Mouse (Mus musculus): ENCODE data around the gene Pacrg.

The Pacrg gene

DNA sequence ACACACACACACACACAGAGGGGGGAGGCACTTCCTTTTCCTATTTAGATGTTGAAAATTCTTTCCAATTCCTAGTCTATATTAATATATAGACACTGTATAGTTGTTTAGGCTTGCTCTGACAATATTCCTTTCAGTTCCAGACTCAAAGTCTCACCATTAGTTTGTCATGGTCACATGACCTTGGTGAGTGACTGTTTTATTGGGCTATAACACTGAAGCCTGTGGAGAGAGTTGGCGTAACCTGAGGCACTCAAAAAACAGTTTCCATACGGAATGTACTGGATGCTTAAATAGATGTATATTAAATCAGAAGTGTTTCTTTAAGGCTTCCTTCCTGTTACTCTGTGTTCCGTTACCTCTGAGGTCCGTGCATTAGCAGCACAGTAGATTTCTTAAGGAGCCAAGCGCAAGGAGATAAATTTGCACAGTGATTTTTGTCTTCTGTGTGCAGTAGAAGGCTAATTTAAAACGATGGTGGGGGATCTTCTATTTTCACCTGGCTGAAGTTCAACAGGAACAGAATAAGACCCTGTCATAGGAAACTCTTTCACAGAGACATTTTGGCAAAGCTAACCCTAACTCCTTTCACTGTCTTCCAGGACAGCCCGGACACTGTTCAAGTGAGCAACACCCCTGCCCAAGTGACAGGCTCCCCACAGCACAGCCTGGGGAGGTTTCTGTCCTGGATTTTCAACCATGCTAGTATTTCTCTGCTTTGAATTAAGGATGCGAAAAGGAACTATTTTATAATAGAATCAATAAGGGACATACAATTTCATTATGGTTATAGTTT lies 349.5 kb downstream of the Pacrg start:
- DNase-seq (ENCODE audit: low read depth): no peak

DNA sequence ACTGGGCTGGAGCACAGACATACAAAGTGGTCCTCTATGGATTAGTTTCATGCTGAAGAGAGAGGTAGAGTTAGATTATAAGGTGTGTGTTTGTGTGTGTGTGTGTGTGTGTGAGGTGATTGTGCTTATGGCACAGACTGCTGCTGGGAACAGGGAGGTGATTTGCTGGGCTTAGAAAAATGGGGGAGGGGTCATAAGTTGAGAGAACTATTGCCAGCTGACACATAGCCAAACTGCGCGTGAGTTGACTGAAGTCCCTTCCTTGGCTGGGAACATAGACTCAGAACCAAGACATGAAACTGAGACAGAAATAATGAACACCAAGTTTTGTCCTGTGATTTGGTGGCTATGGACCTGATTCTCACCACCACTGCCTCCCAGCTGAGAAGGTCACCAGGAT lies 351.2 kb downstream of the Pacrg start:
- no peak for DNase-seq (ENCODE audit: low read depth)

DNA sequence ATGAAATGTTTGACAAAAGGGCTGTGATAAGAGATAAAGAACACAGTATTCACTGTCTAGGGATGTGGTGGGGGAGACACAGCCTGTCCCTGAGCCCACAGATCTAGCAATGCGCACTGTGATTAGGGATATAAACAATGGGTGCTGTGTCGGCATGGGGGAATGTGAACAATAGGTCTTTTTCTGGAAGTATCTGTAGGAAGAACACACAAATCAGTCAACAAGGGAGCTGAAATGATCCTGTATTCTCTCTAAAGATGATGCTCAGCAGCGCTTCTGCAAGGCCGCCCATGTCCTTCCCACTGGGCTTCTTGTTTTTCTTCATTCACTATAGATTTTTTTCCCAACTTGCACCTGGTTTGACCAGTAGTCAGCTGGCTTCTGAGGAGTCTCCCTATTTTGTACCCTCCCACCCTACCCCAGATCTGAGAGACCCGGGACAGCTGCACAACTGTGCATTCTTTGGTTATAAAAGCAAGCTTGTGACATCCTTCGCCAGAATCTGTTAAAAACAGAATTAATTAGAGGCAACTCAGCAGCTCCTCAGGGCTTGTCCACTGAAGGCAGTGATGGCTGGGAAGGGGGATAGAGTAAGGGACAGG lies 356.1 kb downstream of the Pacrg start:
- no peak for DNase-seq (ENCODE audit: low read depth)

DNA sequence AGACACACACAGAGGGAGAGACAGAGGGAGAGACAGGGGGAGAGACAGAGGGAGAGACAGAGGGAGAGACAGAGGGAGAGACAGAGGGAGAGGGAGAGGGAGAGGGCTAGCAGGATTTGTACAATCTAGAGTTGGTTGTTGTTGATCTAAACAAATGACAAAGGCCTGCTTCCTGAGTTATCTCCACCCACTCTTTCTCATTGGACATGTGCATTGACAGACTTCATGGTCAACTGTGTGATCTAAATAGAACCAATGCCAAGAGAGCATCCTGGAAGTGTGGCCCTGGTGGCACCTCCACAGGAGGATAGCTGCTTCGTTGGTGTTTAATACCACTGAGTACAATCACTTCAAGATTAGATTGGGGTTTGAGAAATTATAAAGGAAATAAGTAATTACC lies 359.0 kb downstream of the Pacrg start:
- no peak for DNase-seq (ENCODE audit: low read depth)

DNA sequence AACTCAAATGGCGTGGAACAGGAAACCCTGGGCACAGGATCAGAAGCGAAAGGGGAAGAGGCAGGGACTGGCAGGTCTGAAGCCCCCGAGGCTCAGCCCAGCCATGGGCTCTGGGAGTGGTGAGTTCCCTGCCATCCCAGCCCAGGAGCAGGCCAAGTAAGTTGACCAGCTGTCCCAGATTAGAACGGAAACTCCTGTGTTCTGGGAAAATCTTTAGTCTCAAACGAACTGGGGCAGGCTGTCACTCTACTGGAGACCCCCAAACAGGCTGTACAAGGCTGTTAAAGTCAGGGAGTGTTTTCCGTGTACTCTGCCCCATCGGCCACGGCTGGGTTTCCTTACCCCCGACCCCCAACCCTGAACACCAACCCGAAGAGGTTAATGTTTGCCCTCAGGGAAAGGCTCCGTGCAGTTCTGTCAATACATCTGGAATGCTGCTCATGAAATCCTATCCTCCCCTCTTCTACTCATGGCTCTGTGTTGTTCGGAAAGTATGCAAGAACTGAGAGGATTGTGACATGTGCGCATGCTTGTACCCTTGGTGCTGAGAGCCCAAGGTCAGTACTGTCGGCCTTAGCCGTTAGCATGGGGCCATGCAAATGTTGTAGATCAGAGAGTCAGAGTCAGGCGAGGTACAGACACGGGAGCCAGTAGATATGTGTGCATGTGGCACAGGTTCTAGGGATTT lies 360.9 kb downstream of the Pacrg start:
- no peak for DNase-seq (ENCODE audit: low read depth)

DNA sequence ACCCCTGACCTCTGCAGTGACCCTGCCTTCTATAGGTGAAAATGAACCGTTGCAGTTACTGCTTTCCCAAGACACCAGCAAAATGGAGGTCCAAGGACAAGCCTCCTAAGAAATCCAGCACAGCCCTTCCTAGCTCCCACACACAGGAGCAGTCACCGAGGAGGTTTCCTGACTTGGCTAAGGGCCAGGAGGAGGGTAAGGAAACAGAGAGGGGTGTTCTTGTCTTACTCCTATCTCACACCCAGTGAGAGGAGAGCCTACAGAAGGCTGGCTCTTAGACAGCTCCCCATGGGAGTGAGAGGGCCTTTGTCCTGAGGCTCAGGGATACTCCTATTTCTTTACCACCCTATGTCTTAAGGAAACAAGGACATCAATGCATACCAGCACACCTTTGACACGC lies 361.7 kb downstream of the Pacrg start:
- DNase-seq (ENCODE audit: low read depth): no peak

DNA sequence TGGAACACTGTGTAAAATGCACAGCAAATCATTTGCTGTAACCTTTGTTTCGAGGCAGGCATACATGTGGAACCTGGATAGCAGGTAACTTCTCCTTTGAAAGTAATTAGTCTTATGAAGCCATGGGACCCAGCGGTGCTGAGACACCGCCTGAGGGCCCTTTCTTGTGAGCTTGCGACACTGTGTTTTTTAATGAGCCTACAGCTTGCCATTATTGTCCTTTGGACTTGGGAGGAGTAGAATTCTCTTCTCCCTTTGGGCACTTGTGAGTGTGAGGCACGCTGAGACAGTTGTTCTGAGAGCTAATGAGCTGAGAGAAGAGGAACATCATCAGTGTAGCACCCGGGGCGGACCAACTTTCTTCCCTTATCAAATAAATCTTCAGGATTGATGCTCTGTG lies 363.3 kb downstream of the Pacrg start:
- DNase-seq (ENCODE audit: low read depth): no peak

DNA sequence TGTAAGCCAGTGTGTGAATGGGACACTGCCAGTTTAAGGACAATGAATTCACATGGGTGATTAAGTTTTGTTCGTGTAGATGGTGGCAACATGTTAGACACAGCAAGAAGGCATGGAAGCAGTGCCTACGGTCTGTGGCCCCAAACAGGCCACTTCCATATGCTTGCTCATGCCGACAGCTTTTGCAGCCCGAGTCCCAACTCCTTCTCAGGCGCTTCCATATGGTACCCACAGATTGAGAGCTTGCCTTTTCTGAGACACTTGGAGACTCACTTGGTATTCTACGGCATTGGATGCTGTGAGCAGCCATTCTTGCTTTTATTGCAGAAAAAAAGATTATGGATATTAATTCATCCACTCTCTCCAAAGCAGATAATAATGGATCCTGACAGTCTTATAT lies 365.1 kb downstream of the Pacrg start:
- DNase-seq (ENCODE audit: low read depth): no peak

DNA sequence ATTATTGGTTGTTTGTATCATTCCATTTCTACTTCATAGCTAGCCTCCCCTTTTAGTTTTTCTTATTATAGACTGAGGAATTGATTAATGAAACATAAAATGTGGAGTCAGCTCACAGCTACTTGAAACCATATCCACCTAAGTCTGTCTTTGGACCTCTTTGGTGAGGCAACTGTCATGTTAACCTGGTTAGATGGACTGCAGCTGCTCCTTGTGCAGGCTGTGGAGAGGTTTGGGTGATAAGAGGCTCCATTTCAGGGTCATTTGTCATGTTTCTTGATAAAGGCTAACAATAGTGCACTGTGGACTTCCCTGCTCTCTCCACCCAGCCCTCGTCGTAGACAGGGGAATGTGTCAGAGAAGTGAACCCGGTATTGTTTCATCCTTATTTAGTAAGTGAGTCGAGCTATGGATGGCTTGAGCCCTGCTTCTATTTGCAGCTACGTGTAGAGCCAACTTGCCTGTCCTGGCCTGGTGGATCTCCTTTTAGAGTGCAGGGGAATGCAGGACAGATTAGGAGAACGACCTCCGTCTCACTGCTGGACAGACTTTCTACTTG lies 366.2 kb downstream of the Pacrg start:
- no peak for DNase-seq (ENCODE audit: low read depth)

DNA sequence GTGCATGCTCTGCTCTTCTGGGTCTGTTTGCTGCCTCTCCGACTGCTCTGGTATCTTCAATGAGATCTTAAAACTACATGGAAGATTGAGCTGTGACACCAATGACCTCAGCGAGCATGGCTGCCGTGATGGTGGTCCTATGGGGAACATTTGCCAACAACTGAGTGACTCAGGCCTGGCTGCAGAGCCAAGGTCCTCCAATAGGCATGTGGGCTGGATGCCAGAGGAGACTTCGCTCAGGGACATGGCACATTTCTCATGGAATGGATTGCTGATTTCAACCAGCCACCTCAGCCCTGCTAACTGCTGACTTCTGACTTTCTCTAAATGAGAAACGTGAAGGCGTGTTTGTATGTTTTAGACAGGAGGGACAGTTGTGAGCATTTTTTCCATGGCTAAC lies 366.9 kb downstream of the Pacrg start:
- no peak for DNase-seq (ENCODE audit: low read depth)

DNA sequence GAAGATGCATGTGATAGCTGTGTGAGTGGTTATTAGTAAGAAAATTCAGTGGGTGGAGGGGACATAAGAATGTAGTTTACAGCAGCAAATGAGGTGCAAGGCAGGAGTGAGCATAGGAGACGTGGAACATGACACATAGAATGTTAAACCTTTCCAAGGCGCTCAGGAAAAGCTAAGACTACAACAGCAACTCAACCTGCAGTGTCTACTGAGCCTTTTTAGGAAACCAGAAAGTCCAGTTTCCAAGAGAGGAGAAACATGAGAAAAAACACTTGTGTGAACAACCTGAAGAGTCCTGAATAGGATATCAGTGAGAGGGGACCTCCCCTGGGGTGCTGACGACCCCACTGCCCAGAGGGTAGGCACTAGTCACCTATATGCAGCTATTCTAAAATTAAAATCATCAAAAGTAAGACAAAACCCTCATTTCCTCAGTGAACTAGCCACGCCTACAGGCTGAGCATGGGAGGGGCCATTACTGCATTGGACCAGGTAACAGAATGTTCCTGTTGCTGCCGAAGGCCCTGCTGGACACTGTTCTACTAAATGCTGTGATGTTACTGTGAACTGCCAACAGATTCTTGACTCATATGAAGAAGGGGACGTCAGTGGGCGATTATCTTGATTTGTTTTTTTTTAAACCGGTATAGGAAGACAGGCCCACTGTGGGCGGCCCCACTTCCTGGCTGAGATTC lies 370.1 kb downstream of the Pacrg start:
- DNase-seq (ENCODE audit: low read depth): no peak

DNA sequence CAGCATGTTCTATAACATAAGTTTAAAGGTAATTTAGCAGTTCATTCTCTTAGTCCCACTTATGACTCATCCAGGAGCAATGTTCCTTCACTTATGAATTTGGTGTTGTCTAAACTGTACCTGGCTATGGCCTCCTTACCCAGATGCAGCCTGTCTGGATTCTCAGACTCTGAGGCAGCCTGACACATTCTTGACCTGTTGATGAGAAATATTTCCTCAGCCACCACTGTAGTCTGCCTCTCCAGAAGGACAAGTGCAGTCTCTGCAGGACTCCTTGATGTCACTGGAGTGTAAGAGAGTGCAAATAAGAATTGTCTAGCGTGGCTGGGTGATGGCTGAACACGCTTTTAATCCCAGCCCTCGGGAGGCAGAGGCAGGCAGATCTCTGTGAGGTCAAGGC lies 373.0 kb downstream of the Pacrg start:
- DNase-seq (ENCODE audit: low read depth): no peak

DNA sequence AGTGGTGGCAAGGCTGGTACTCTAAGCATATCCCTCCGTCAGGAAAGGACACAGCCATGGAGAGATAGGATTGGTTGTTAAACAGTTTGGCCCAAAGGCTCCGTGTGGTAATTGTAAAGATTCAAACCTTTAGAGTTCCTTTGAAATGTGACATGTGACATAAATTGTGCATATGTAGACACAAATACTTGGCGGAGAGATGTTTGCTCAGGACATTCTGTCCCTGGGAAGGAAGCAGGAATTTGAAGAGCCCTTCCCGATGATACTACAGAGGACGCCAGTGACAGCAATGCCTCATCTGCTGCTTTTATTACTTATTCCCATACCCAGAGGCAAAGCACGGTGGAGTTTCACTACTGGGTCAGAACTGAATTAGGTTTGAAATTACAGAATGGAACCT lies 374.6 kb downstream of the Pacrg start:
- DNase-seq (ENCODE audit: low read depth): no peak

DNA sequence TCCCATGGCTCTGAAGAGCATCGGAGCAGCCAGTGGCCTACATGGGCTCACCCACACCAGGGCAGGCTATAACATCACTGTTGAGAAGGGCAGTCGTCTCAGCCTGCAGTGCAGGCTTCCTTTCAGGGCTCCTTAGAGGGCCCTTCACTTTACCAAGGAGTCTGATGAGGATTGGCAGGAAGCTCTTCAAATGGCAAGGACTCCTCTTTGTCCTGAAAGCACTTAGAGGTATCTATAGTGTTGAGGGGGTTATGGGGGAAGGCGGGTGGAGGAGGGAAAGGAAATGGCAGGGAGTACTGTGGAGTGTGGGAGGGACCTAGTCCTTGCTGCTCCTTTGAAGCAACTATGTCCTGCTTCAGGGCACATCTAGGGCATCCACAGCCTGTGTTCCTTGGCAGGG lies 375.4 kb downstream of the Pacrg start:
- no peak for DNase-seq (ENCODE audit: low read depth)

DNA sequence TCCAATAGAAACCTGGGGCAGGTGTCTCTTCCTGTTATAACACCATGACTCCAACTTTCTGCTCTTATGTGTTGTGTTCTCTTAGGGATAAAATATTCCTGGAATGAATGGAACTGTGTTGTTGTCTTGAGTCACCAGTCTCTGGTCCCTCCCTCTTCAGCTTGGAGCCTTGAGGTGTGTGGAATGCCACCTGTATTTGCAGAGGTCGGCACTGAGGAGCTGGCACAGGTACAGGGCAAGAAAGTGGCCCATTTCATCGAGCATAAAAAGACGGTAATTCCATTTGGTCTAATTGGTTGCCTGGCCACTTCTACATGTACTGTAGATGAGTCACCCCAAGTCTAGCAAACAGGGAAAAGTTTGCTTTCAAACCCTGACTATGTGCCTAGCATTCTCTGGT lies 376.5 kb downstream of the Pacrg start:
- no peak for DNase-seq (ENCODE audit: low read depth)

DNA sequence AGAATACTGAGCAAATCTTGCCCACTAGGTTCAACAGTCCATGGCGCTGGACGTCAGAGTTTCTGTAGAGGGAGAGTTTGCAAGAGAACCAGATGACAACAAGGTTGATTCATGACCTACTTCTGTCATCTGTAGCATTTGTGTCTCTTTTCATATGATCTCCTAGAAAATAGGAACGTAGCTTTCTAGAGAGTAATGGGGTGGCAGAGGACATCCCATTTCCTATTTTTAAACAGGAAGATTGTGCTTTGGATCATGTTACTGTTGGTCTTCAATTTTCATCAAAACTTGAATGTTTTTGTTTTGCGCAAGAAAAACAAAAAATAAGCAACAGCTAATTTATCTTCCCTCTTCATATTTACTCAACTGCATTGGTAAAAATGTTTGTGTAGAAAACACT lies 379.2 kb downstream of the Pacrg start:
- DNase-seq (ENCODE audit: low read depth): no peak

DNA sequence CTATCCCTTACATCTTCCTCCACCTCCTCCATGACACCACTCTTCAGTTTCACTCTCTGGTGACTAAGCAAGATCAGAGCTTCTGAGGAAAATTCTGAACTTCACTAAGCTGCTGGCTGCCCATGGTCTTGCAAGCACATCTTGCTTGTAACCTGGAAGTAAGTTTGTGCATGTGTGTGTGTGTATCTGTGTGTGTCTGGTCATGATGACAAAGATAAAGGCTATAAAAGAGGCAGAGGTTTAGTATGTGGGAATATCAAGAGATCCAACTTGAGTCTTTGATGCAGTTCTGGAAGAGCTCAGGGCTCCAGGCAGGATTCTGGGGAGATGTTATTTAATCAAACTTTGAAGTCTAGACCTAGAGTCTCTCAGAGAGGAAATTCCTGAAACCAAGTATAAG lies 381.4 kb downstream of the Pacrg start:
- no peak for DNase-seq (ENCODE audit: low read depth)

DNA sequence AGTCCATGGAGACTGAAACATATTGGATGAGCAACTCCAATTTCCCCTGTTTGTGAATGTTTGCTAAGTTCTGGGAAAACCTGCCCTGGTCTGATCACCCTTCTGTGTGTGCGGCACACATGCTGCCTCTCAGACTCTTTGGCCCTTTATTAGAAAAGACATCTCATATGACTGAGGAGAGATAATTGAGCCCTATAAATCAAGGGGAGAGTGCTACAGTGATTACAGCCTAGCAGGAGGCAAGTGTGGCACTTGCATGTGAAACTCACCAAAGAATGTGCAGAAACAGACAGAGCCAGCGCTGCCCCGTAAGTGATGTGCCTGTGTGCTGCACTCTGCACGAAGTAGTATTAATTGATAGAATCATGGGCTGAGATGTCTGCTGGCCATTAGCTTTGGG lies 383.7 kb downstream of the Pacrg start:
- DNase-seq (ENCODE audit: low read depth): no peak

DNA sequence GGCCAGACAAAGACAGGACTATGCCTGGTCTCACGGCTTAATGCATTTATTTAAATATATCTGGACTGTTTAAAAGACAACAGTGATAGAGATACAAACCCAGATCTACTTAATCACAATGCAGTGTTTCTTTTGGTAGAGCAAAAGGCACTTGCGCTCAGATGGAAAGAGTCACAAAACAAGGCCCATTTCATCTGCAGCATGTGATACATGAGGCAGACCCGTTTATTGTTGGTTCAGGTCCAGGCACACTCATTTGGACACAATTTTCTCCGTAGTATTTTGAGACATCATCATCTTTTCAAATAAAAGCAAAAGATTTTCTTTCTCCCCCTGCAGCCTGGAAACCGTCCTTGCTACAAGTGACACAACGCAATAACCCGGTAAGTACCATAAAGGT lies 384.1 kb downstream of the Pacrg start:
- DNase-seq (ENCODE audit: low read depth): no peak

DNA sequence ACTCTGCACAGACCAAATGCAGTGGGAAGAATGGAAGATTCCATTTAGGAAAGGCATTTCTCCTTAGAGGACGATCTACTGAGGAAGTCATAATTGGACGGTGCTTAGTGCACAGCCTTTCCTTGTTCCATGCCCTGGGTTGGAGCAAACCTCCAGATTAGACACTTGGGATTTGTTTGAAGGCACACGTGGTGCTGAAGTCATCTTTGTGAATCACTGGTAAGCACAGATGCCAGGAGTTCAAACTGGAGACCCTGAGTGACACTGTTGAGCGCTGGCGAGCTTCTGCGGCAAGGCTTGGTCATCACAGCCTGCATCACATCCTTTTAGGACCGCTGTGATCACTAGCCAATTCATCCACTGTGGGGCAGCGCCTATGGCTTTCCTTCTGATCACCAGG lies 385.7 kb downstream of the Pacrg start:
- DNase-seq (ENCODE audit: low read depth): no peak

DNA sequence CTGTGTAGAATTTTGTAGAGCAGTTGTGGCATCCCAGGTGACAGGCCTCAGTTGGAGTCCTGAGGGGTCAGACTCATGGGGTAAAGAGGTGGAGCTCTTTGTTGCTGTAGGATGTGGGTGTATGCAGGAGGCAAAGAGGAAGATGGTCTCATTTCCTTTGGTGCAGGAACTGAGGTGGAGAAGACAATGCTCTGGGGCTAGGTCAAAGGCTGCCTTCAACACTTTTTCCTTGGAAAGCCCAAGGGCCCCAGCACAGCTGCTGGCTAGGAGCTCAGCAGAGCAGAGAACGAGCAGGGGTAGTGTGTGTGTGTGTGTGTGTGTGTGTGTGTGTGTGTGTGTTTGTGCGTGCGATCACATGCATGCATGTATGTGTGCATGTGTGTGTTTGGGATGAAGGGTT lies 387.3 kb downstream of the Pacrg start:
- no peak for DNase-seq (ENCODE audit: low read depth)

DNA sequence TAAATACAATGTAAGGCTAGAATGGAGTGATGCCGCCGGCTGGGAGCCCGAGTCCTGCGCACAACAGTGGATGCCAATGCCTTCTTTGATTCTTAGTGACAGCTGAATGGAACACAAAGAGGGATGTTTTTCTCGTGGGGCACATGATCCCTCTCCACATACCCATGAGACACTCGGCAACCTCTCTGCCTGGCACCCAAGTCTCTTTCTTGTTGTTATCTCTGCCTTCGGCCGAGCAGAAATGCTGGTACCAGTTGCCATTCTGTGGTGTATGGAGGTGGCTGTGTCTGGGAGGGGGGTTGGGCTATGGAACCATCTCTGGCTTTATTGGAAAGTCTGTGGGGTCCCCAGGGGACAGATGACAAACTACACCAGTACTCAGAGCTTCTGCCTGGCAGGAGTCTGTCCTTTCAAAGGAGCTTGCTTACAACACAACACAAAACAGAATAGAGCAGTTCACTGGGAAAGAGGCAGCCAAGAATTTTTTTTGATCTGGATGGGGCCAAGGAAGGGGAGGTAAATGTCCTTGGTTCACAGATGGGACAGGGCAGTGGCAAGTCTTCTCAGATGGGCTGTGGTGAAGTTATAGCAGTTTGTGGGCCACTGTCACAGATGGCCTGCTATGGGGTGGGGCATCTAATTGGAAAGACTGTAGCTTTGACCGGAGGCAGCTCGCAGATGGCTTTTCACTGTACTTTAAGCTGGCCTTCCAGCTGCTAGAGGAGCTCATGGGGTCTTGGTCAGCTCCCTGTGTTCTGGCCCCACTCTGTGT lies 388.6 kb downstream of the Pacrg start:
- DNase-seq (ENCODE audit: low read depth): no peak
